Mouse (Mus musculus): ENCODE results near the gene Epha8.

Gene Epha8

DNA sequence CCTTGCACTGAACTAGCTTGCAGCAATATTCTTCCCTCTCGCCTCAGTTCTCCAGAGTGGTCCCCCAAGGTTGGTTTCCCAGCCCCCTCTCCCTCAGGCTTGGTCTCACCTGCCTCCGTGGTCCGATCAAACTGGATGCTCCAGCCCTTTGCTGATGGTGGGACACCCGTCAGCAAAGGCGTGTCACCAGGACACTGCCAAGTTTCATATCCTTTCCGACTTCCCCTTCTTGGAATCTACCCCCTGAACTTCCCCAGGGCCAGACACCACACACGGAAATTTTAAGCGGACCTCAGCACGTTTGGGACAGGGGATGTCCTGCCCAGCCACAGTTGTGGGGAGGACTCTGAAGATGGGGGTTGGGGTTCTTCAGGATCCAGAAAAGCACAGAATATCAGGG, 58.0 kb downstream of the Epha8 start, which contains the start of gene C1qa:
Gene C1qa (minus strand): TSS at position 167 of the 400 bp plus-strand sequence.
- TF ChIP-seq GATA4 (IDR thresholded peaks at IDR 0.05; ENCODE audit: insufficient replicate concordance, low read length) = no peak

DNA sequence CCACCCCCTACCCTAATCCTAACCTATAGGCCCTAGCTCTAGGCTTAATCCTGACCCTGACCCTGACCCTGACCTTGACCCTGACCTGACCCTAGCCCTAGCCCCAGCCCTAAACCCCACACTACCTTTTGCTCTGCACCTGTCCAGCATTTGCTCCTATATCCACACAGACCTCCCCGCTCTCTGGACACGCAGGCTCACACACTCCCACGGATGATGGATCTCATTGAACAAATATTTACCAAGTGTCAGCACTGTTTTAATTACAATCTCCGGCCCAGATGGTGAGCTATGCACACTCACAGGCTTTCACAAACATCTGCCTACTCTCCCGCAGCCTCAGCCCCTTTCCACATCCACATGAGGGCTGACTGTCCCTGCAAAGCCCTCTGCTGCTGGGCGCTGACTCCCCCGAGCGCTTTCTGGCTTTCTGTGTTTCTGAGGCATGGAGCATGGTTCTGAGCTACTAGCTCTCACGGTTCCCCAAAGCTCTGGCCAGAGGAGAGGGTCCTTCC, 58.5 kb downstream of the Epha8 start:
- no peak for TF ChIP-seq GATA4 (IDR thresholded peaks at IDR 0.05; ENCODE audit: insufficient replicate concordance, low read length)

DNA sequence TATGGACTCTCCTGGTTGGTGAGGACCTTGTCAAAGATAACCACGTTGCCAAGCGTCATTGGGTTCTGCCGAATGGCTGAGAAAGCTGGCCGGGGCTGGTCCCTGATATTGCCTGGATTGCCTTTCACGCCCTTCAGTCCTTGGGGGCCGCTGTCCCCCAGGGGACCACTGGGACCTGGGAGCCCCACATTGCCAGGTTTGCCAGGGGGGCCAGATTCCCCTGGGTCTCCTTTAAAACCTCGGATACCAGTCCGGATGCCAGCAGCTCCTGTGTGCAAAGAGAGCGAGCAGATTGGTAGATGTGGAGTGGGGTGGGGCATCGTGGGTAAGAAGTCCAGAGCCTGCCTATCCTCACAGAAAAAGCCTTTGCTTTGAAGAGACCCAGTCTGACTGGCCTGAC, 60.2 kb downstream of the Epha8 start:
- TF ChIP-seq GATA4 (IDR thresholded peaks at IDR 0.05; ENCODE audit: insufficient replicate concordance, low read length) = no peak

DNA sequence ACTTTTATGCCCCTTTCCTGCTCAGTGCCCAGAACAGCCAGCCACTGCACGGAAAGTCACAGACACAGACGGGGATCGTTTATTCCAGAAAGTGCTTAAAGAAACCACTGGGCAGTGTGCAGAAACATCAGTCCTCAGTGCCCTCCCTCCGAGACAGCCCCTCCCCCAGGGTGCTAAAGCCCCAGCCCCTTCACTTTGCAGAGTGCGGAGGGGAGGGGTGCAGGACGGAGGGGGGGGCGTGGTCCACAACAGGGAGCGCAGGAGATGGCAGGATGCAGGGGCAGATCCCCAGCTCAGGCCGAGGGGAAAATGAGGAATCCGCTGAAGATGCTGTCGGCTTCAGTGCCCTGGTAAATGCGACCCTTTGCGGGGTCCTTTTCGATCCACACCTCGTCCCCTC, 60.8 kb downstream of the Epha8 start:
- no peak for TF ChIP-seq GATA4 (IDR thresholded peaks at IDR 0.05; ENCODE audit: insufficient replicate concordance, low read length)

DNA sequence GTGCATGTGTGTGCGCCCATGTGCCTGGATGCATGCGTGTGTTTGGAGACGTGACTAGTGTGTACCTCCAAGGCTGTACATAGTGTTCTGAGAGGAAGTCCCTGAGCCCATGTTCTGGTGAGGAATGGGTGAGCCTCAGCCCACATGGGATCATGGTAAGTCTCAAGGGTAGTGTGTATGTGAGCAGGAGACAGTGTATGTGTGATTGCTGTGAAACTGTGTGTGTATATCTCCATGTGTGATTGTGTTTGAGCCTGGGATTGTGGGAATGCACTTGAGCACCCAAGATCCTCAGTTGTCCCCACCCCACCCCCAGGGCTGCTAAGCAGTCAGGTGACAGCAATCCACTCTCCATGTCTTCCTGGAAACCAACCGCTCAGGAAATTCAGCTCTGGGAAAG, 61.8 kb downstream of the Epha8 start:
- TF ChIP-seq GATA4 (IDR thresholded peaks at IDR 0.05; ENCODE audit: insufficient replicate concordance, low read length) = no peak

DNA sequence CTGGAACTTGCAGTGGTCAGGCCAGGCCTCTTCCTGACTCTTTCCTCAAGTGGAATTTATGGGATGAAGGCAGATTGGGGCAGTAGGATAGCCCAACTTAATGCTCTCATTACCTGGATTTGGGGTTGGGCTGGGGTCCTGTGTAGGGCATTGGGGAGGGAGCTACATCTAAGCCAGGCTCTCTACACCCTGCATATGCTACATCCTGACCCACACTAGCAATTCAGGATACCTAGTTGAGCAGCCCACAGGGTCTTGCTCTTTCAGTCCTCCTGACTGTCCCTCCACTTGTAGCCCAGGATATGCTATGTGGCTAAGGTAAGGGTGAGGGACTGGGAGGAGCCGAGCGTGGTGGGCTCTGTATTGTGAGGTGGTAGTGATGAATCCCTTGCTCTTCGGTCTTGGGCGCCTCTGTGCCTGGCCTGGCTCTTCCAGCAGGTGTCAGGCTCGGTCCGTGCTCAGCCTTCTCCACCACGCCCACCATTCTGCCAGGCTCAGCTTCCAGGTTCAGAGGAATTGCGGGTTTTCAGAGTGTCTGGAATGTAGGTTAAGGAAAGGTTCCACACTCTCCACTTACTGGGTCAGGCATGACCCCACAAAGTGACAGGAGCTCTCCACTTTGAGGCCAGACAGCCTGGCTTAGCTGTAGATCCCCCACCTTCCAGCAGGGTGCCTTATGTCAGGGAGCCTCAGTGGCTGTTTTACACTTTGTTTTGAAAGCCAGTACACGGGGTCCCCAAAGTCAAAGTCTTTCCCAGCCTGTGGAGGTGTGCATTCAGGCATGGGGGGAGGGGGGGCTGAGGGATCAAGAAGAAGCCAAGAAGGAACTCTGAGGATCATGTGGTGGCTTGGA, 62.7 kb downstream of the Epha8 start:
- TF ChIP-seq GATA4 (IDR thresholded peaks at IDR 0.05; ENCODE audit: insufficient replicate concordance, low read length) = no peak

DNA sequence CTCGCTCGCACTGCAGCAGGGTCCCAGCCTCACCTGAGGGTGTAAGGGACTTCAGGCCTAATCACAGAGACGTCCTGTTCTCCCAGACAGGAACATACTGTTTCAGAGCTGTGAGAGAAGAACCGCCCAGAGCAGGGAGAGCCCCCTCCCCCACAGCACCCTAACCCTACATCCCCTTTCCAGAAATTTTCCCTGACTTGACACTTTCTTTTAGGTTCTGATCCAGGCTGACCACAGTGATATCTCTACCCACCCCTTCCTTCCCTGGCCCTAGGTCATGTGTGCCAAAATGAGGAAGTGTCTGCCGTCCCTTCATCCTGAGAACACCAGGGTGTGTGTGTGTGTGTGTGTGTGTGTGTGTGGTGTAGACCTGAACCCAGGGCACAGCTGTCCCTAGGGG, 63.8 kb downstream of the Epha8 start, which contains the start of gene C1qc:
Gene C1qc (minus strand): TSS at position 255 of the 400 bp plus-strand sequence.
- TF ChIP-seq GATA4 (IDR thresholded peaks at IDR 0.05; ENCODE audit: insufficient replicate concordance, low read length) = no peak

DNA sequence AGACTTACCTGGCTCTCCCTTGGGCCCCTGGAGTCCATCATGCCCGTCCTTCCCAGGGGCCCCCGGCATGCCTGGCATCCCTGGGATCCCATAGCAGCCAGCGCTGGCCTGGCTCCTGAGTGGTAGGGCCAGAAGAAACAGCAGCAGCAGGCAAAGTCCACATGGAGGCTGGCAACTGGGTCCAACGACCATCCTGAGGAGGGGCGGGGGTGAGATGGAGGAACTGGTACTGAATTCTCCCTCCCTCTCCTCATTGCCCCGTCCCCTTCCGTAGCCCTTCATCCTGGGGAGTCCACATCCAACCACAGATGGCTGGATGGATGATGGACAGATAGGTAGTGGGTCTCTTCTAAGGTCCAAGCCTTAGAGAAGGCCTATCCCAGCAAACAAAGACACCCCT, 64.2 kb downstream of the Epha8 start:
- TF ChIP-seq GATA4 (IDR thresholded peaks at IDR 0.05; ENCODE audit: insufficient replicate concordance, low read length) = no peak

DNA sequence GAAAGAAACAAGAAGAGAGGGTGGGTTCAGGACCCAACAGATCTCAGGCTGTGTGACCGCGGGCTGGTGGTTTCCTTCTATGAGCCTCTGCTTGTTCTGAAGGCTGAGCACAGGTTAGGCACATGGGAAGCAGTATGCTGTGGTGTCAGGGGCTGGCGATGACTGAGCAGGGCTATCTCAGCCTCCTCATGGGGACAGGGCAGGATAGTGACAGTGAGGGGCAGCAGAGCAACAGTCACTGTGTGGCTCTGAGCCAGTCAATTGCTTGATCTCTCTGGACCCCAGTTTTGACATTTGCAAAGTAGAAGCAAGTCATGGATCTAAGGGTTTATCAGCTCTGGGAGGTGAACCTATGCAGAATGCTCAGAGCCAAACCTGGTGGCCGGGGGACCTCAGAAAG, 65.5 kb downstream of the Epha8 start:
- TF ChIP-seq GATA4 (IDR thresholded peaks at IDR 0.05; ENCODE audit: insufficient replicate concordance, low read length) = no peak

DNA sequence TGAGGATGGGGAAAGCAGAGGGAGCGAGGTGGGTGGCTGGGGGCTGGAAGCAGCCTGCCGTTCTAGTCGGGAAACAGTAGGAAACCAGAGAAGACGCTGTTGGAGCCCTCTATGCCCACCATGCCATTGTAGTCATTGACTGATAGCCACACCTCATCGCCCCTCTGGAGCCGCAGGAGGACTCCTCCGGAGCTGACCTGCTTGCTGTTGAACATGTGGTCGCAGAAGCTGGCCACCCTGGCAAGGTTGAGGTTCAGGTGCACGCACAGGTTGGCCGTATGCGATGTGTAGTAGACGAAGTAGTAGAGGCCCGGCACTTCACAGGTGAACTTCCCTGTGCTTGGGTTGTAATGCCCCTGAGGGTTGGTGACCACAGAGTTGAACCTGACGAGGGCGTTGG, 66.6 kb downstream of the Epha8 start:
- TF ChIP-seq GATA4 (IDR thresholded peaks at IDR 0.05; ENCODE audit: insufficient replicate concordance, low read length) = no peak

DNA sequence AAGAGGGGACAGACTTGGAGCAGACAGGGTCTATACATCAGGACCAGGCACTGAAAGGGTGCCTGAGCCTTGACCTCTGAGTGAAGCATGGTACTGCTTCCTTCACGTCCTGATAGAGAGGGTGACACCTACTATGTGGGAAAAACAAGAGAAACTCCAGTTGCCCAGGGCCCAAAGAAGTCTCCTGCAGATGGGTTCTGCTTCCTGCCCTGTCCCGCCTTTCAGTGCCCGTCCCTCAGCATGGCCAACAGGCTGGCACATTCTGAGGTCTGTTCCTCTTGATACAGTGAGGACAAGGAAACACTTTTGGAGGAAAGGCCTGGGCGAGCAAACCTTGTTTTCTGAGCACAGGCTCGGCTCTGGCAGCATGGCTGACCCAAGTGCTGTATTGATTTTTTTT, 68.9 kb downstream of the Epha8 start:
- TF ChIP-seq GATA4 (IDR thresholded peaks at IDR 0.05; ENCODE audit: insufficient replicate concordance, low read length) = no peak

DNA sequence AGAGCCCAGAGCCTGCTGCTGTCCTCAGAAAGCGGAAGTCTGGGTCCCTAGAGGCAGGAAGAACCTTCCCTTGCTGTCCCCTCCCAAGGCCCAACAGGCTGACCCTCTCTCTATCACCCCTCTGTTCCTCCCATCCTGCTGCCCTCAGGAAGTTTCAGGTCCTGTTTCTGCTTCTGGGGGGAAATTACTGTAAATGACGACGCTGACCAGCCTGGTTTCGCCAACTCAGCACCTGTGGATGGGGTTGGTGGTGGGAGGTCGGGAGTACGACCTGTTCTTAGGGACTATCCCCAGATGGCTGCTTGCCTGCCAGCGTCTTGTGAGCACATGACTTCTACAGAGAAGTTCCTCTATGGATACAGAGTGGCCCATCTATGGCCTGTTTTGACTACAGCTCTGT, 70.5 kb downstream of the Epha8 start, which contains the start of gene C1qb:
Gene C1qb (minus strand): TSS at position 87 of the 400 bp plus-strand sequence.
- TF ChIP-seq GATA4 (IDR thresholded peaks at IDR 0.05; ENCODE audit: insufficient replicate concordance, low read length) = no peak

All from liver, adult (tissue).